Mouse (Mus musculus) ES-E14 (cell line): Measurements from ENCODE around the gene Trim56. TPM values are rescaled to one million over a fixed set of nuclear protein-coding genes. Genes with fewer than 3 reads are reported as not detected.

ENCODE experiments used
- DNase-seq: peaks from one replicate; pipeline ENCODE4 v3.0.0-alpha.2; 2013; ENCODE audit warnings: low read depth, low spot score
- H3K27ac ChIP-seq: 2 replicates; pipeline ENCODE4 v1.5.1; 2012; ENCODE audit warnings: low read depth, mild to moderate bottlenecking, low read length, moderate library complexity, mixed read lengths; ENCODE audit not compliant: poor library complexity, insufficient read depth, severe bottlenecking
- H3K36me3 ChIP-seq: 2 replicates; pipeline ENCODE4 v1.6.1; 2012; ENCODE audit warnings: mild to moderate bottlenecking, low read length, moderate library complexity, mixed read lengths; ENCODE audit not compliant: control insufficient read depth, poor library complexity, insufficient read depth, severe bottlenecking
- H3K4me1 ChIP-seq, 2 experiments: fragments of 150-350 bp in 1 of 2; sonication (generic) in 1 of 2; 2 replicates each; pipeline ENCODE4 v1.6.1; 2012; ENCODE audit warnings: low read length in 2 of 2, mild to moderate bottlenecking in 1 of 2, mixed read lengths in 1 of 2; ENCODE audit not compliant: control insufficient read depth in 2 of 2, insufficient read depth in 2 of 2, poor library complexity in 1 of 2
- H3K4me3 ChIP-seq, 2 experiments: fragments of 150-350 bp in 1 of 2; sonication (generic) in 1 of 2; 2 replicates each; pipeline ENCODE4 v1.5.1; 2012; ENCODE audit warnings: low read length in 2 of 2, low read depth in 1 of 2, mild to moderate bottlenecking in 1 of 2, mixed read lengths in 1 of 2; ENCODE audit not compliant: insufficient read depth in 1 of 2, poor library complexity in 1 of 2, severe bottlenecking in 1 of 2
- H3K9ac ChIP-seq: 2 replicates; pipeline ENCODE4 v1.6.1; 2012; ENCODE audit warnings: low read depth, mild to moderate bottlenecking, low read length, mixed read lengths; ENCODE audit not compliant: poor library complexity, insufficient read depth, severe bottlenecking
- H3K9me3 ChIP-seq: fragments of 150-350 bp; sonication (generic); 2 replicates; pipeline ENCODE4 v1.6.1; 2012; ENCODE audit warnings: low read depth, mild to moderate bottlenecking, low read length; ENCODE audit not compliant: control insufficient read depth, insufficient read depth
- CHD2 ChIP-seq: IDR thresholded peaks from 2 replicates; pipeline ENCODE4 v1.6.1; 2014; ENCODE audit warnings: mild to moderate bottlenecking, low read depth, low read length, inconsistent platforms
- HCFC1 ChIP-seq: IDR thresholded peaks from 2 replicates; pipeline ENCODE4 v1.6.1; 2012; ENCODE audit warnings: low read length, inconsistent platforms, borderline replicate concordance; ENCODE audit not compliant: insufficient read depth
- in situ Hi-C, 2 experiments: fragments of 600-800 bp; cut with MboI; formaldehyde crosslinking; loops; one replicate each; pipeline ENCODE4 v1.15.1; 2025; ENCODE audit warnings: low sequenced_read_pairs in 2 of 2, inconsistent platforms in 1 of 2; ENCODE audit not compliant: unreplicated experiment in 2 of 2
- total RNA-seq: library from RNA; depleted of rRNA; stranded (reverse); fragments of 300-350 nt; gene quantifications from 2 replicates; pipeline ENCODE4 v1.2.3, GENCODE M21; 2012; rRNA removed

Gene Trim56
- total RNA-seq, 1 experiment: 5.3 TPM

DNA sequence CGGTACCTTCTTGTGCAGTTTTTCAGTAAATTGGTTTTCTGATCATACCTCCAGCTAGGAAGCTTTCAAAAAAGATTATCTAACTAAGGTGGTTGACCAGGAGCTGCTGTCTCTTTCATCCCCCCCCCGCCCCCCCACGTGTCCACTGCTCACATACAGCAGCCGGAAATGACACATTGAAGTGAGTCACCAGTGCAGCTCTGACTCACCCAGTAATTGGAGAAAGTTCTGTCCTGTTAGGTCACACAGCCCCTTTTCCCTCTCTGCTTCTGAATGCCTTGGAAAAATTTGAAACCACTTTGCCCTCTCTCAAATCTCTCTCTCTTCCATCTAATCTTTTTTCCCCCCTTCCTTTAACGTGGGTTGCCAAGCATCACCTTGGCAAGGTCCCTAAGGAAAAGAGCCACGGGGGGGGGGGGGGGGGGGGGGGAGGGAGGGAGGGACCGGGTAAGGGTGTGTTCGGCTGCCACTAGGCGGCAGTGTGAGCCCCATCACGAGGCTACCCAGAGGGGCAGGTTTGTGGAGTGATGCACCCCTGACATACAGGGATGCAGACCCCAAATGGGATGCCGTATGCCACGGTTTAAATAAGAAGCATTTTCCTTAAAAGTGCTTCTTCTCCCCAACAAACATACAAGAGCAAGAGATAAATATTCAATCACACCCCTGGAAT is 54.1 kb downstream of the Trim56 start:
- H3K27ac ChIP-seq: no peak overlapping the region
- in situ Hi-C loops: no loop called here
- H3K36me3 ChIP-seq: peaks cover 10% of the 10 kb centered on the region
- no peak for DNase-seq
- peaks cover 0 to 5% of the 10 kb centered on the region in 2 experiments; a peak in 1 of 4 replicates for H3K4me1 ChIP-seq
- no peak overlapping the region; the same call in 1 of the 2 replicates for H3K9ac ChIP-seq
- no peak overlapping the region for H3K4me3 ChIP-seq
- TF ChIP-seq CHD2 (no peak), HCFC1 (no peak)
- H3K9me3 ChIP-seq: no peaks in the 10 kb centered on the region

Other genes starting within 250 kb of the Trim56 start
- 2.9 and 5.8 TPM in 2 replicates for gene Col26a1, start 233.0 kb downstream of the Trim56 start, total RNA-seq
- 15.9 and 18.3 TPM in 2 replicates for gene Ift22, start 208.1 kb downstream of the Trim56 start, total RNA-seq
- 106 and 114 TPM in 2 replicates for gene Fis1, start 162.9 kb downstream of the Trim56 start, total RNA-seq
- gene Cldn15, start 149.6 kb downstream of the Trim56 start, total RNA-seq: 0.94 and 1.4 TPM in 2 replicates
- gene Plod3, start 129.2 kb downstream of the Trim56 start, total RNA-seq: 155 and 201 TPM in 2 replicates
- 41.2 and 46.0 TPM in 2 replicates for gene Znhit1, start 128.2 kb downstream of the Trim56 start, total RNA-seq
- 32.2 and 45.6 TPM in 2 replicates for gene Vgf, start 89.8 kb downstream of the Trim56 start, total RNA-seq
- 76.4 and 112 TPM in 2 replicates for gene Ap1s1, start 70.1 kb downstream of the Trim56 start, total RNA-seq
- 91.8 and 166 TPM in 2 replicates for gene Serpine1, start 43.9 kb downstream of the Trim56 start, total RNA-seq
- 3.1 and 3.4 TPM in 2 replicates for gene Muc3, start 33.1 kb upstream of the Trim56 start, total RNA-seq
- gene Muc3a, start 96.2 kb upstream of the Trim56 start, total RNA-seq: 0.26 and 0.36 TPM in 2 replicates
- 0.31 TPM in 1 of 2 replicates, not detected in the other for gene Ache, start 171.3 kb upstream of the Trim56 start, total RNA-seq
- 3.6 and 6.3 TPM in 2 replicates for gene Ufsp1, start 178.4 kb upstream of the Trim56 start, total RNA-seq
- gene Srrt, start 191.5 kb upstream of the Trim56 start, total RNA-seq: 350 and 528 TPM in 2 replicates
- gene Trip6, start 198.2 kb upstream of the Trim56 start, total RNA-seq: 22.7 and 24.2 TPM in 2 replicates
- gene Slc12a9, start 217.4 kb upstream of the Trim56 start, total RNA-seq: 20.9 and 34.9 TPM in 2 replicates
- gene Ephb4, start 233.9 kb upstream of the Trim56 start, total RNA-seq: 34.3 and 58.8 TPM in 2 replicates